Mouse (Mus musculus): ENCODE measurements around the gene Zfp408.
"Not testable (repeated sequence)": the region's sequence is repeated elsewhere in the genome, so short reads cannot be mapped to it uniquely, and the experiment has no call there.

The Zfp408 gene

GRCm38 (mm10) chr2:91609370-91609769, 40.2 kb downstream of the Zfp408 start:
- DNase-seq (ENCODE audit: low read depth, low spot score) = not testable (repeated sequence)

- no peak for DNase-seq (ENCODE audit: low read depth, low spot score)
These were observed 47.2 kb downstream of the Zfp408 start for GRCm38 (mm10) chr2:91602389-91602788.

GRCm38 (mm10) chr2:91600475-91600874, 49.1 kb downstream of the Zfp408 start:
- no peak for DNase-seq (ENCODE audit: low read depth, low spot score)

Data from brain, embryonic 18.5 days (tissue).